In the genomic region with DNA sequence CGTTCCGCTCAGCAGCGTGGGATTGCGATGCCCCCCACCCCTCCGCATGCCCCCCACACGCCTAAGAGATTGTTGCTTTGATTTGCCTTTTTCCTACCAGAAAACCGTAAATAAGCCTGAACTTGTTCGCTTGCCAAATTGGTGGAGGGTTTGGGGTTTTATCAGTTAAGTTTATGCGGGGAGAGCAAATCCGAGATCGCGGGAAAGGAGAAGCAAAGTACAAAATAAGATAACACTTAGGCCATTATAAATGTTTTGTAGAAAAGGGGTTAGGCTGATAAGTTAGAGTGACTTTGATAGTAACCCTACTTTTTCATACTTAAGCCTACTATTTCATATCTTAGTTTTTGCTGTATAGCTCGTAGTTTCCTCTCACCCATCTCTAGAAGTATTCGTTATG, we compare ENCODE assay signal across 8 mouse cellular contexts. TPM values are rescaled to one million over a fixed set of nuclear protein-coding genes. Genes with fewer than 3 reads are reported as not detected.
DNase-seq lines count a peak whose midpoint lies in the region; ATAC-seq and TF ChIP-seq lines count a peak whose summit lies in the region.

No protein-coding gene starts in this region.

- no peaks in the 10 kb centered on the region for H3K9me3 ChIP-seq in kidney, embryonic 15.5 days (replicated peaks)
- no peaks in the 10 kb centered on the region for H3K9me3 ChIP-seq in hindbrain, embryonic 13.5 days
- no peaks in the 10 kb centered on the region for H3K9me3 ChIP-seq in midbrain, embryonic 13.5 days

- H3K4me3 ChIP-seq in kidney, embryonic 15.5 days (replicated peaks) = peak overlapping the region; percentile 62
- H3K4me3 ChIP-seq in bone marrow, adult 2 months (replicated peaks; ENCODE audit: control insufficient read depth, low read depth, low read length) = peak overlapping the region; percentile 74
- peak overlapping the region; percentile 50 for H3K4me3 ChIP-seq in hindbrain, embryonic 13.5 days
- peak overlapping the region; percentile 55 for H3K4me3 ChIP-seq in midbrain, embryonic 13.5 days (replicated peaks)

- H3K27ac ChIP-seq in kidney, embryonic 15.5 days = peak overlapping the region; percentile 95
- peak overlapping the region; percentile 81 for H3K27ac ChIP-seq in bone marrow, adult 2 months (ENCODE audit: control insufficient read depth, insufficient read depth, low read depth, low read length, poor library complexity)
- peak overlapping the region; percentile 88; the same call in 1 of the 2 replicates for H3K27ac ChIP-seq in hindbrain, embryonic 13.5 days
- peak overlapping the region; percentile 76; the same call in 1 of the 2 replicates for H3K27ac ChIP-seq in midbrain, embryonic 13.5 days

- DNase-seq in kidney, adult 11 months = no peak
- DNase-seq in urinary bladder, postnatal 4 days (ENCODE audit: low spot score in 2 of 2) = no peak
- no peak for DNase-seq in urinary bladder, postnatal 36 days (ENCODE audit: low spot score in 2 of 2)
- no peak for DNase-seq in cerebellum, postnatal 10 days

- H3K27me3 ChIP-seq in kidney, embryonic 15.5 days = peaks cover 27% of the 10 kb centered on the region
- H3K27me3 ChIP-seq in hindbrain, embryonic 13.5 days = peaks cover 53% of the 10 kb centered on the region
- H3K27me3 ChIP-seq in midbrain, embryonic 13.5 days = peaks cover 66% of the 10 kb centered on the region

- ATAC-seq in kidney, embryonic 15.5 days (replicated peaks; ENCODE audit: low FRiP score) = no peak
- no peak for ATAC-seq in hindbrain, embryonic 13.5 days (ENCODE audit: low FRiP score)
- ATAC-seq in midbrain, embryonic 13.5 days = no peak

- WGBS in kidney, embryonic 15.5 days = 17% methylated on average over 14 of the region's 14 CpGs
- WGBS in bone marrow, adult 2 months = 14% methylated on average over 14 of the region's 14 CpGs
- WGBS in hindbrain, embryonic 13.5 days = 21% methylated on average over 14 of the region's 14 CpGs
- 28% methylated on average over 14 of the region's 14 CpGs for WGBS in midbrain, embryonic 13.5 days

- peak overlapping the region; percentile 51 for H3K9ac ChIP-seq in kidney, embryonic 15.5 days
- H3K9ac ChIP-seq in hindbrain, embryonic 13.5 days = peak overlapping the region; percentile 71
- peak overlapping the region; percentile 64 for H3K9ac ChIP-seq in midbrain, embryonic 13.5 days (replicated peaks)

- TF ChIP-seq POLR2A in bone marrow, adult 2 months (IDR thresholded peaks at IDR 0.05; ENCODE audit: borderline replicate concordance, control insufficient read depth, low read depth, low read length) = no peak

- H3K36me3 ChIP-seq in kidney, embryonic 15.5 days = peaks cover 8% of the 10 kb centered on the region
- peaks cover 9% of the 10 kb centered on the region for H3K36me3 ChIP-seq in hindbrain, embryonic 13.5 days
- H3K36me3 ChIP-seq in midbrain, embryonic 13.5 days = peaks cover 10% of the 10 kb centered on the region; the same call in 1 of the 2 replicates

- no peak for TF ChIP-seq CTCF in bone marrow, adult 2 months (IDR thresholded peaks at IDR 0.05; ENCODE audit: control insufficient read depth, insufficient read depth, low read length)

- H3K4me2 ChIP-seq in kidney, embryonic 15.5 days = peak overlapping the region; percentile 58
- peak overlapping the region; percentile 58 for H3K4me2 ChIP-seq in hindbrain, embryonic 13.5 days
- peak overlapping the region; percentile 61 for H3K4me2 ChIP-seq in midbrain, embryonic 13.5 days (replicated peaks)

- peaks cover 7% of the 10 kb centered on the region; the same call in 1 of the 2 replicates for H3K4me1 ChIP-seq in kidney, embryonic 15.5 days
- H3K4me1 ChIP-seq in bone marrow, adult 2 months (ENCODE audit: control insufficient read depth, insufficient read depth, low read length) = no peaks in the 10 kb centered on the region; the same call in 1 of the 2 replicates
- H3K4me1 ChIP-seq in hindbrain, embryonic 13.5 days (replicated peaks) = peaks cover 12% of the 10 kb centered on the region
- peaks cover 10% of the 10 kb centered on the region for H3K4me1 ChIP-seq in midbrain, embryonic 13.5 days (replicated peaks)

RNA-seq across cellular contexts. Expression of gene Smc1a, which starts 1.0 kb away (rescaled TPM):
- 117 and 118 TPM in 2 replicates for polyA plus RNA-seq in kidney, embryonic 15.5 days (2015; fragmentation: Nextera tagmentation; extraction: Ambion mirVana)
- polyA plus RNA-seq in bone marrow, adult 2 months (2011; ENCODE audit: insufficient read depth, insufficient read length, low replicate concordance, missing spikeins) = 84.5 and 111 TPM in 2 replicates
- polyA plus RNA-seq in hindbrain, embryonic 13.5 days (2015; fragmentation: Nextera tagmentation; extraction: Ambion mirVana) = 84.4 and 88.4 TPM in 2 replicates
- 90.2 and 103 TPM in 2 replicates for polyA plus RNA-seq in midbrain, embryonic 13.5 days (2015; fragmentation: Nextera tagmentation; extraction: Ambion mirVana)

RNA-seq across cellular contexts. Expression of gene Ribc1, which starts 1.1 kb away (rescaled TPM):
- 3.1 and 3.5 TPM in 2 replicates for polyA plus RNA-seq in kidney, embryonic 15.5 days (2015; fragmentation: Nextera tagmentation; extraction: Ambion mirVana)
- polyA plus RNA-seq in bone marrow, adult 2 months (2011; ENCODE audit: insufficient read depth, insufficient read length, low replicate concordance, missing spikeins) = 1.1 and 1.7 TPM in 2 replicates
- polyA plus RNA-seq in hindbrain, embryonic 13.5 days (2015; fragmentation: Nextera tagmentation; extraction: Ambion mirVana) = 2.6 and 2.9 TPM in 2 replicates
- 4.0 TPM in 2 replicates for polyA plus RNA-seq in midbrain, embryonic 13.5 days (2015; fragmentation: Nextera tagmentation; extraction: Ambion mirVana)

RNA-seq across cellular contexts. Expression of gene Hsd17b10, which starts 15.5 kb away (rescaled TPM):
- polyA plus RNA-seq in kidney, embryonic 15.5 days (2015; fragmentation: Nextera tagmentation; extraction: Ambion mirVana) = 226 and 242 TPM in 2 replicates
- polyA plus RNA-seq in bone marrow, adult 2 months (2011; ENCODE audit: insufficient read depth, insufficient read length, low replicate concordance, missing spikeins) = 15.7 and 36.2 TPM in 2 replicates
- polyA plus RNA-seq in hindbrain, embryonic 13.5 days (2015; fragmentation: Nextera tagmentation; extraction: Ambion mirVana) = 126 and 128 TPM in 2 replicates
- polyA plus RNA-seq in midbrain, embryonic 13.5 days (2015; fragmentation: Nextera tagmentation; extraction: Ambion mirVana) = 119 and 128 TPM in 2 replicates
